Mouse (Mus musculus): ENCODE data around the gene 1700037C18Rik.
"Not testable (repeated sequence)": the region's sequence is repeated elsewhere in the genome, so short reads cannot be mapped to it uniquely, and the experiment has no call there.

The 1700037C18Rik gene

GRCm38 (mm10) chr16:3872216-3873047, 36.1 kb downstream of the 1700037C18Rik start, which contains the start of gene Naa60:
Gene Naa60 (plus strand): TSS chr16:3872375.
- in situ Hi-C loops (cut with MseI, MboI), result no loop called here

GRCm38 (mm10) chr16:3871815-3872214, 36.7 kb downstream of the 1700037C18Rik start:
- in situ Hi-C loops (cut with MseI, MboI), result no loop called here

GRCm38 (mm10) chr16:3859254-3859653, 49.2 kb downstream of the 1700037C18Rik start:
- in situ Hi-C loops (cut with MseI, MboI), result no loop called here

- in situ Hi-C loops (cut with MseI, MboI), result no loop called here
Observed at GRCm38 (mm10) chr16:3855776-3856175, 52.7 kb downstream of the 1700037C18Rik start.

GRCm38 (mm10) chr16:3854437-3855182, 53.9 kb downstream of the 1700037C18Rik start:
- in situ Hi-C loops (cut with MseI, MboI), result no loop called here

- in situ Hi-C loops (cut with MseI, MboI), result no loop called here
Observed at GRCm38 (mm10) chr16:3852586-3852985, 55.9 kb downstream of the 1700037C18Rik start.

- in situ Hi-C loops (cut with MseI, MboI), result not testable (repeated sequence)
Observed at GRCm38 (mm10) chr16:3851301-3851700, 57.2 kb downstream of the 1700037C18Rik start.

- in situ Hi-C loops (cut with MseI, MboI), result no loop called here
Observed at GRCm38 (mm10) chr16:3848416-3848815, 60.1 kb downstream of the 1700037C18Rik start.

GRCm38 (mm10) chr16:3847871-3848270, 60.6 kb downstream of the 1700037C18Rik start:
- in situ Hi-C loops (cut with MseI, MboI), result no loop called here

- in situ Hi-C loops (cut with MseI, MboI), result no loop called here
Observed at GRCm38 (mm10) chr16:3846711-3847518, 61.6 kb downstream of the 1700037C18Rik start, which contains the start of gene Zfp174. Gene Zfp174 (plus strand): TSS chr16:3847268.

Measured in mouse trophoblast stem cell (cell line).